Mouse (Mus musculus) megakaryocyte progenitor cell, adult 5-6 weeks (primary cell): ENCODE measurements around the gene Galt. TPM values are rescaled to one million over a fixed set of nuclear protein-coding genes. Genes with fewer than 3 reads are reported as not detected.
"Not testable (repeated sequence)": the region's sequence is repeated elsewhere in the genome, so short reads cannot be mapped to it uniquely, and the experiment has no call there.

Experiments used
- ATAC-seq: replicated peaks from 2 replicates; pipeline ENCODE4 v1.8.0; 2016; ENCODE audit warnings: mild to moderate bottlenecking, moderate TSS enrichment, inconsistent platforms; ENCODE audit not compliant: poor library complexity
- total RNA-seq, 2 experiments: library from RNA; stranded (forward) in 1 of 2; stranded (reverse) in 1 of 2; fragments of 157-497, 149-512 nt in 1 of 2; fragments of 200-1000 nt in 1 of 2; gene quantifications; 2 replicates each; pipeline versions ENCODE4 v1.2.3 to v1.2.4; 2015 to 2017

Gene Galt
- total RNA-seq, 2 experiments from 2014 or later, result 26.1 to 34.7 TPM

GRCm38 (mm10) chr4:41739260-41739659 lies 15.8 kb upstream of the Galt start:
- ATAC-seq, result no peak

- peak; percentile 62 for ATAC-seq
These were observed 14.5 kb upstream of the Galt start for GRCm38 (mm10) chr4:41740380-41741157.

GRCm38 (mm10) chr4:41741158-41741560 lies 13.9 kb upstream of the Galt start:
- peak; percentile 86 for ATAC-seq

- no peak for ATAC-seq
These were observed 10.9 kb upstream of the Galt start for GRCm38 (mm10) chr4:41744131-41744530.

GRCm38 (mm10) chr4:41745021-41745420 lies 10.0 kb upstream of the Galt start:
- no peak for ATAC-seq

GRCm38 (mm10) chr4:41755338-41756305 lies 594 bp downstream of the Galt start, which contains the start of gene Sigmar1:
Gene Sigmar1, minus strand, starts transcription at chr4:41756157.
- ATAC-seq, result peak; percentile 64

- ATAC-seq, result no peak
These were observed 1.4 kb downstream of the Galt start for GRCm38 (mm10) chr4:41756440-41756839.

- no peak for ATAC-seq
These were observed 2.3 kb downstream of the Galt start for GRCm38 (mm10) chr4:41757321-41757720.

- no peak for ATAC-seq
These were observed 3.0 kb downstream of the Galt start for GRCm38 (mm10) chr4:41758021-41758420.

GRCm38 (mm10) chr4:41758701-41759100 lies 3.7 kb downstream of the Galt start:
- ATAC-seq, result no peak

GRCm38 (mm10) chr4:41759206-41759605 lies 4.2 kb downstream of the Galt start:
- no peak for ATAC-seq

GRCm38 (mm10) chr4:41759656-41760287 lies 4.7 kb downstream of the Galt start:
- ATAC-seq, result 0 out of 2 replicates have a peak, but pooled peaks have one; percentile 0

- ATAC-seq, result peak; percentile 71
These were observed 5.3 kb downstream of the Galt start for GRCm38 (mm10) chr4:41760288-41760721.

- ATAC-seq, result no peak
These were observed 5.9 kb downstream of the Galt start for GRCm38 (mm10) chr4:41760911-41761310.

- no peak for ATAC-seq
These were observed 6.7 kb downstream of the Galt start for GRCm38 (mm10) chr4:41761680-41762079.

GRCm38 (mm10) chr4:41762099-41762687 lies 7.2 kb downstream of the Galt start:
- ATAC-seq, result no peak

GRCm38 (mm10) chr4:41762688-41763114 lies 7.7 kb downstream of the Galt start:
- not testable (repeated sequence) for ATAC-seq

GRCm38 (mm10) chr4:41763176-41763575 lies 8.1 kb downstream of the Galt start:
- ATAC-seq, result not testable (repeated sequence)

- ATAC-seq, result not testable (repeated sequence)
These were observed 12.3 kb downstream of the Galt start for GRCm38 (mm10) chr4:41767301-41767700.

GRCm38 (mm10) chr4:41772946-41773345 lies 17.9 kb downstream of the Galt start:
- ATAC-seq, result not testable (repeated sequence)
